Mouse (Mus musculus) stomach, postnatal 0 days (tissue): Measurements from ENCODE around the gene Nicn1.

ENCODE experiments used
- CTCF ChIP-seq: IDR thresholded peaks from 2 replicates; pipeline ENCODE4 v1.5.1; 2016; ENCODE audit warnings: antibody characterized with exemption, low read depth, mild to moderate bottlenecking, moderate library complexity
- EP300 ChIP-seq: optimal IDR thresholded peaks from 2 replicates; pipeline ENCODE3; 2016; ENCODE audit warnings: antibody characterized with exemption

- TF ChIP-seq CTCF (no peak), EP300 (no peak)
Measured at GRCm38 (mm10) chr9:108308141-108308540, 17.9 kb downstream of the Nicn1 start.
